Mouse (Mus musculus): Measurements from ENCODE around the gene Rpl23a. TPM values are rescaled to one million over a fixed set of nuclear protein-coding genes. Genes with fewer than 3 reads are reported as not detected.
A peak's percentile ranks its signal among the peaks of the same experiment; 100 is the strongest.

Gene Rpl23a
- total and polyA plus RNA-seq, 3 experiments, result 1,695 to 2,502 (median 2,130) TPM

GRCm38 (mm10) chr11:78155674-78156073, 27.7 kb downstream of the Rpl23a start:
- no peak for TF ChIP-seq POLR2AphosphoS5 (IDR thresholded peaks at IDR 0.05; ENCODE audit: insufficient replicate concordance, low read depth, low read length)
- TF ChIP-seq TAL1 (conservative IDR thresholded peaks at IDR 0.05; ENCODE audit: low read depth, low read length), result no peak
- no peak for TF ChIP-seq GATA1 (IDR thresholded peaks at IDR 0.05; ENCODE audit: borderline replicate concordance, low read length)
- no peak for TF ChIP-seq CTCF (IDR thresholded peaks at IDR 0.05; ENCODE audit: low read depth, low read length)
- no peak for TF ChIP-seq GATA2 (IDR thresholded peaks at IDR 0.05; ENCODE audit: borderline replicate concordance, low read depth, low read length)
- peaks cover 96% of the 10 kb centered on the region for H3K36me3 ChIP-seq (replicated peaks)
- no peaks in the 10 kb centered on the region for H3K27me3 ChIP-seq (ENCODE audit: insufficient read depth, low read length)

GRCm38 (mm10) chr11:78153778-78154177, 29.6 kb downstream of the Rpl23a start:
- H3K4me3 ChIP-seq (ENCODE audit: low read depth, low read length), result no peak overlapping the region
- no peak for ATAC-seq (ENCODE audit: extremely low read depth, insufficient number of reproducible peaks, low FRiP score, poor library complexity, severe bottlenecking)
- no peak for DNase-seq (ENCODE audit: low spot score)
- peaks cover 31% of the 10 kb centered on the region for H3K4me1 ChIP-seq (ENCODE audit: insufficient read depth, low read depth, low read length)
- H3K36me3 ChIP-seq (replicated peaks), result peaks cover 94% of the 10 kb centered on the region
- TF ChIP-seq TAL1 (conservative IDR thresholded peaks at IDR 0.05; ENCODE audit: low read depth, low read length) (no peak), POLR2AphosphoS5 (IDR thresholded peaks at IDR 0.05; ENCODE audit: insufficient replicate concordance, low read depth, low read length) (no peak), GATA2 (IDR thresholded peaks at IDR 0.05; ENCODE audit: borderline replicate concordance, low read depth, low read length) (no peak), CTCF (IDR thresholded peaks at IDR 0.05; ENCODE audit: low read depth, low read length) (no peak), GATA1 (IDR thresholded peaks at IDR 0.05; ENCODE audit: borderline replicate concordance, low read length) (no peak)
- no peaks in the 10 kb centered on the region for H3K27me3 ChIP-seq (ENCODE audit: insufficient read depth, low read length)
- no peaks in the 10 kb centered on the region for H3K9me3 ChIP-seq (replicated peaks)

More at GRCm38 (mm10) chr11:78155674-78156073, 27.7 kb downstream of the Rpl23a start:
- H3K4me1 ChIP-seq (ENCODE audit: insufficient read depth, low read depth, low read length), result peaks cover 50% of the 10 kb centered on the region
- H3K9me3 ChIP-seq (replicated peaks), result no peaks in the 10 kb centered on the region
- H3K4me3 ChIP-seq (ENCODE audit: low read depth, low read length), result no peak overlapping the region
- DNase-seq (ENCODE audit: low spot score), result no peak
- ATAC-seq (ENCODE audit: extremely low read depth, insufficient number of reproducible peaks, low FRiP score, poor library complexity, severe bottlenecking), result no peak

GRCm38 (mm10) chr11:78152299-78153231, 30.8 kb downstream of the Rpl23a start:
- ATAC-seq (ENCODE audit: extremely low read depth, insufficient number of reproducible peaks, low FRiP score, poor library complexity, severe bottlenecking) (no peak), DNase-seq (ENCODE audit: low spot score) (no peak)
- Histone ChIP-seq H3K9me3 (replicated peaks) (no peaks in the 10 kb centered on the region), H3K4me1 (ENCODE audit: insufficient read depth, low read depth, low read length) (peaks cover 22% of the 10 kb centered on the region), H3K36me3 (replicated peaks) (peaks cover 92% of the 10 kb centered on the region), H3K4me3 (ENCODE audit: low read depth, low read length) (no peak overlapping the region), H3K27me3 (ENCODE audit: insufficient read depth, low read length) (no peaks in the 10 kb centered on the region)
- TF ChIP-seq CTCF (IDR thresholded peaks at IDR 0.05; ENCODE audit: low read depth, low read length), result no peak
- TF ChIP-seq POLR2AphosphoS5 (IDR thresholded peaks at IDR 0.05; ENCODE audit: insufficient replicate concordance, low read depth, low read length), result no peak
- TF ChIP-seq GATA1 (IDR thresholded peaks at IDR 0.05; ENCODE audit: borderline replicate concordance, low read length), result no peak
- TF ChIP-seq GATA2 (IDR thresholded peaks at IDR 0.05; ENCODE audit: borderline replicate concordance, low read depth, low read length), result no peak
- TF ChIP-seq TAL1 (conservative IDR thresholded peaks at IDR 0.05; ENCODE audit: low read depth, low read length), result no peak

DNA sequence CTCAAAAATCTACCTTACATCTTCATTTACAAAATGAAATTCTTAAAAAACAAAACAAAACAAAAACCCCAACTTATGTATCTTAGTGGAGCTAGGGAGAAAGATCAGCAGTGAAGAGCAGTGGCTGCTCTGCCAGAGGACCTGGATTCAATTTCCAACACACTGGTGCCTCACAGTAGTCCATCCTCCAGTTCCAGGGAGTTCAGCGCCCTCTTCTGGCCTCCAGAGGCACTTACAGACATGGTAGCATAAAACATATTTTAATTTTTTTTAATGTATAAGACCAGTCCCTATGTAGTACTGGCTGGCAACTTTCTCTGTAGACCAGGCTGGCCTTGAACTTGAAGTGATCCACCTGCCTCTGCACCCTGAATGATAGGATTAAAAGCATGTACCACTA, 32.2 kb downstream of the Rpl23a start:
- ATAC-seq (ENCODE audit: extremely low read depth, insufficient number of reproducible peaks, low FRiP score, poor library complexity, severe bottlenecking), result no peak
- peak; percentile 68 for TF ChIP-seq CTCF (IDR thresholded peaks at IDR 0.05; ENCODE audit: low read depth, low read length)
- TF ChIP-seq TAL1 (conservative IDR thresholded peaks at IDR 0.05; ENCODE audit: low read depth, low read length), result no peak
- no peak for TF ChIP-seq GATA1 (IDR thresholded peaks at IDR 0.05; ENCODE audit: borderline replicate concordance, low read length)
- no peak for TF ChIP-seq GATA2 (IDR thresholded peaks at IDR 0.05; ENCODE audit: borderline replicate concordance, low read depth, low read length)
- no peak for TF ChIP-seq POLR2AphosphoS5 (IDR thresholded peaks at IDR 0.05; ENCODE audit: insufficient replicate concordance, low read depth, low read length)

GRCm38 (mm10) chr11:78146707-78147543, 36.5 kb downstream of the Rpl23a start:
- Histone ChIP-seq H3K27me3 (ENCODE audit: insufficient read depth, low read length) (no peaks in the 10 kb centered on the region), H3K4me3 (ENCODE audit: low read depth, low read length) (no peak overlapping the region), H3K9me3 (replicated peaks) (no peaks in the 10 kb centered on the region), H3K36me3 (replicated peaks) (peaks cover 89% of the 10 kb centered on the region), H3K4me1 (ENCODE audit: insufficient read depth, low read depth, low read length) (peaks cover 14% of the 10 kb centered on the region)
- TF ChIP-seq GATA1 (IDR thresholded peaks at IDR 0.05; ENCODE audit: borderline replicate concordance, low read length) (no peak), POLR2AphosphoS5 (IDR thresholded peaks at IDR 0.05; ENCODE audit: insufficient replicate concordance, low read depth, low read length) (no peak), TAL1 (conservative IDR thresholded peaks at IDR 0.05; ENCODE audit: low read depth, low read length) (no peak), CTCF (IDR thresholded peaks at IDR 0.05; ENCODE audit: low read depth, low read length) (no peak), GATA2 (IDR thresholded peaks at IDR 0.05; ENCODE audit: borderline replicate concordance, low read depth, low read length) (no peak)
- no peak for DNase-seq (ENCODE audit: low spot score)
- no peak for ATAC-seq (ENCODE audit: extremely low read depth, insufficient number of reproducible peaks, low FRiP score, poor library complexity, severe bottlenecking)

More for the DNA sequence above, 32.2 kb downstream of the Rpl23a start:
- H3K9me3 ChIP-seq (replicated peaks), result no peaks in the 10 kb centered on the region
- no peak overlapping the region for H3K4me3 ChIP-seq (ENCODE audit: low read depth, low read length)
- no peak for DNase-seq (ENCODE audit: low spot score)
- peaks cover 17% of the 10 kb centered on the region for H3K4me1 ChIP-seq (ENCODE audit: insufficient read depth, low read depth, low read length)
- H3K27me3 ChIP-seq (ENCODE audit: insufficient read depth, low read length), result no peaks in the 10 kb centered on the region
- H3K36me3 ChIP-seq (replicated peaks), result peaks cover 93% of the 10 kb centered on the region
